Mouse (Mus musculus) liver, embryonic 12.5 days (tissue): Measurements from ENCODE around the gene Gm21818. TPM values are rescaled to one million over a fixed set of nuclear protein-coding genes. Genes with fewer than 3 reads are reported as not detected.
"Not testable (repeated sequence)": the region's sequence is repeated elsewhere in the genome, so short reads cannot be mapped to it uniquely, and the experiment has no call there.

Experiments used
- ATAC-seq: fragments of 200-750 bp; cut with Nextera tagmentation; 2 replicates; pipeline ENCODE4 v1.8.0; 2017; ENCODE audit warnings: moderate number of reproducible peaks, mild to moderate bottlenecking, moderate library complexity
- H3K27ac ChIP-seq: fragments of 300-500 bp; sonication (generic); 2 replicates; pipeline ENCODE4 v1.5.1; 2016; ENCODE audit warnings: mild to moderate bottlenecking
- H3K27me3 ChIP-seq: fragments of 300-500 bp; sonication (generic); replicated peaks from 2 replicates; pipeline ENCODE4 v1.6.1; 2016; ENCODE audit warnings: mild to moderate bottlenecking, moderate library complexity
- H3K36me3 ChIP-seq: fragments of 300-500 bp; sonication (generic); 2 replicates; pipeline ENCODE4 v1.6.1; 2016; ENCODE audit warnings: mild to moderate bottlenecking, moderate library complexity
- H3K4me1 ChIP-seq: fragments of 300-500 bp; sonication (generic); 2 replicates; pipeline ENCODE4 v1.6.1; 2016
- H3K4me2 ChIP-seq: fragments of 300-500 bp; sonication (generic); 2 replicates; pipeline ENCODE4 v1.6.1; 2016; ENCODE audit warnings: mild to moderate bottlenecking, moderate library complexity
- H3K4me3 ChIP-seq: fragments of 300-500 bp; sonication (generic); 2 replicates; pipeline ENCODE4 v1.5.1; 2016; ENCODE audit warnings: mild to moderate bottlenecking, moderate library complexity
- H3K9ac ChIP-seq: fragments of 300-500 bp; sonication (generic); 2 replicates; pipeline ENCODE4 v1.6.1; 2016; ENCODE audit warnings: mild to moderate bottlenecking, moderate library complexity
- H3K9me3 ChIP-seq: fragments of 300-500 bp; sonication (generic); replicated peaks from 2 replicates; pipeline ENCODE4 v1.6.1; 2016; ENCODE audit warnings: mild to moderate bottlenecking, moderate library complexity
- WGBS: fragments of 180-500 bp; shearing (Covaris S2); methylation state at CpG from one replicate; pipeline ENCODE4 v1.1.7; 2016; ENCODE audit not compliant: insufficient replicate concordance; 5-methylcytosine and 5-hydroxymethylcytosine counted together
- polyA plus RNA-seq: library from polyadenylated mRNA; unstranded; fragments of >200 nt; fragmentation: Nextera tagmentation; extraction: Ambion mirVana; gene quantifications from 2 replicates; pipeline ENCODE4 v1.2.1, GENCODE M21; 2016

Gm21818 gene
- not detected in 2 replicates for polyA plus RNA-seq

- not testable (repeated sequence) for H3K9ac ChIP-seq, H3K27me3 ChIP-seq, H3K4me2 ChIP-seq, H3K4me3 ChIP-seq, H3K4me1 ChIP-seq, H3K9me3 ChIP-seq, H3K36me3 ChIP-seq, ATAC-seq, H3K27ac ChIP-seq
- WGBS = 57% methylated on average over 4 of the region's 4 CpGs
These were observed at the start of gene Gm21818 for GRCm38 (mm10) chr13:120172133-120172532. TSS of gene Gm21818 (plus strand) at chr13:120172433.

- not testable (repeated sequence) for H3K36me3 ChIP-seq, H3K27ac ChIP-seq, ATAC-seq, H3K27me3 ChIP-seq, H3K4me1 ChIP-seq, H3K9ac ChIP-seq, H3K4me2 ChIP-seq, H3K9me3 ChIP-seq, H3K4me3 ChIP-seq
- 70% methylated on average over 2 of the region's 5 CpGs for WGBS
These were observed 32.3 kb upstream of the Gm21818 start, which contains the start of gene Gm20767 for GRCm38 (mm10) chr13:120139946-120140345. TSS of gene Gm20767 (plus strand) at chr13:120140246.

- not testable (repeated sequence) for H3K9me3 ChIP-seq, H3K4me1 ChIP-seq, H3K4me3 ChIP-seq, H3K27me3 ChIP-seq, H3K27ac ChIP-seq, H3K9ac ChIP-seq, H3K4me2 ChIP-seq, ATAC-seq, H3K36me3 ChIP-seq
- 47% methylated on average over 2 of the region's 3 CpGs for WGBS
These were observed 29.9 kb upstream of the Gm21818 start for GRCm38 (mm10) chr13:120142348-120142747.

- not testable (repeated sequence) for ATAC-seq, H3K9ac ChIP-seq, H3K4me2 ChIP-seq, H3K36me3 ChIP-seq, H3K27me3 ChIP-seq, H3K4me1 ChIP-seq, H3K27ac ChIP-seq, H3K4me3 ChIP-seq, H3K9me3 ChIP-seq
- 44% methylated on average over 3 of the region's 4 CpGs for WGBS
These were observed 22.4 kb upstream of the Gm21818 start for GRCm38 (mm10) chr13:120149660-120150407.

- H3K27ac ChIP-seq, H3K36me3 ChIP-seq, H3K4me1 ChIP-seq, H3K4me3 ChIP-seq, H3K9me3 ChIP-seq, H3K27me3 ChIP-seq, H3K9ac ChIP-seq, H3K4me2 ChIP-seq, ATAC-seq: not testable (repeated sequence)
- 48% methylated on average over 3 of the region's 3 CpGs for WGBS
These were observed 21.6 kb upstream of the Gm21818 start for GRCm38 (mm10) chr13:120150589-120150988.

GRCm38 (mm10) chr13:120168301-120168700 lies 3.9 kb upstream of the Gm21818 start:
- not testable (repeated sequence) for H3K4me1 ChIP-seq, ATAC-seq, H3K27me3 ChIP-seq, H3K9ac ChIP-seq, H3K4me3 ChIP-seq, H3K4me2 ChIP-seq, H3K36me3 ChIP-seq, H3K27ac ChIP-seq, H3K9me3 ChIP-seq
- WGBS = 39% methylated on average over 5 of the region's 5 CpGs

- H3K9me3 ChIP-seq, H3K27ac ChIP-seq, H3K9ac ChIP-seq, H3K27me3 ChIP-seq, H3K4me1 ChIP-seq, ATAC-seq, H3K4me3 ChIP-seq, H3K4me2 ChIP-seq, H3K36me3 ChIP-seq: not testable (repeated sequence)
- WGBS = 54% methylated on average over 7 of the region's 8 CpGs
These were observed 24.1 kb downstream of the Gm21818 start for GRCm38 (mm10) chr13:120196189-120196821.

- H3K9me3 ChIP-seq = not testable (repeated sequence)
These were observed 43.6 kb downstream of the Gm21818 start, which contains the start of gene Gm21762 for GRCm38 (mm10) chr13:120215847-120216246. TSS of gene Gm21762 (minus strand) at chr13:120215947.

GRCm38 (mm10) chr13:120220922-120221321 lies 48.7 kb downstream of the Gm21818 start:
- WGBS = 67% methylated on average over 5 of the region's 5 CpGs
- H3K4me1 ChIP-seq, H3K4me2 ChIP-seq, H3K27me3 ChIP-seq, H3K9ac ChIP-seq, H3K36me3 ChIP-seq, H3K4me3 ChIP-seq, H3K9me3 ChIP-seq, ATAC-seq, H3K27ac ChIP-seq: not testable (repeated sequence)

More at GRCm38 (mm10) chr13:120215847-120216246, 43.6 kb downstream of the Gm21818 start, which contains the start of gene Gm21762:
- not testable (repeated sequence) for H3K27me3 ChIP-seq, H3K9ac ChIP-seq, H3K4me3 ChIP-seq, H3K27ac ChIP-seq, ATAC-seq, H3K4me1 ChIP-seq, H3K36me3 ChIP-seq, H3K4me2 ChIP-seq
- WGBS = no CpG with 5 or more reads among the region's 2 CpGs

GRCm38 (mm10) chr13:120223012-120223659 lies 50.9 kb downstream of the Gm21818 start:
- H3K9ac ChIP-seq, H3K36me3 ChIP-seq, ATAC-seq, H3K4me3 ChIP-seq, H3K9me3 ChIP-seq, H3K4me2 ChIP-seq, H3K27ac ChIP-seq, H3K27me3 ChIP-seq, H3K4me1 ChIP-seq: not testable (repeated sequence)
- WGBS = 86% methylated on average over 16 of the region's 25 CpGs
